Mouse (Mus musculus): ENCODE measurements around the gene Cenpx.

DNA sequence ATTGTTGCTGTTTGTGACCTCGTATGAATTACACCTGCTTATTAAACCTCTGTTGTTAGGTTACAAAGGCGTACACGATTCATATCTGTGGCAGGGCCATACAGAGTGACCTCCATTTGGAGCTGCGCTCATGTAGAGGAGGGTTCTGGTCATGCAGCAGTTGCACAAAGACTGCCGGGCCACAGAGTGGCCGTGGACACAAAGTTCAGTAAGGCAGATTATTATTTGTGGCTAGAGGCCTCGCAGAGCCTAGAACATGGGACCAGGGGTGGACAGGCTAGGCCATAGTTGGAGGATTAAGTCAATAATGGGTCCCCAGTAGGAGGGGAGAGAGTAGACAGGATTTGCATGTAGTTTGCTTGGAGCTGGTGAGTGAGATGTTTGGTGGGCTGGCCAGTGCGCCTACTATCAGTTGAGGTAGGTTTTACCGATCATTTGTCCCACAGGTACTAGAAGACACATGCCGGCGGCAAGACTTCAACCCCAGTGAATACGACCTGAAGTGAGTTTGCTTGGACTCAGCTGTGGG is 39.9 kb downstream of the Cenpx start:
- TF ChIP-seq CTCF (IDR thresholded peaks at IDR 0.05; ENCODE audit: control insufficient read depth, insufficient read depth, insufficient read length) (no peak), MYOG (IDR thresholded peaks at IDR 0.05; ENCODE audit: control insufficient read depth, extremely low read depth, insufficient read length) (no peak), CEBPB (IDR thresholded peaks at IDR 0.05; ENCODE audit: low read depth) (no peak), USF1 (IDR thresholded peaks at IDR 0.05; ENCODE audit: low read depth) (no peak), MAX (IDR thresholded peaks at IDR 0.05) (no peak), MYOD1 (IDR thresholded peaks at IDR 0.05; ENCODE audit: control insufficient read depth, insufficient read length, low read depth) (no peak)
